Mouse (Mus musculus) MEL (cell line): ENCODE results near the gene Tank.

Source experiments
- BHLHE40 ChIP-seq: IDR thresholded peaks from 2 replicates; pipeline ENCODE4 v1.6.1; 2012; ENCODE audit warnings: low read depth, mild to moderate bottlenecking, inconsistent platforms, low read length, improper control_type of control experiment, borderline replicate concordance
- CTCF ChIP-seq, 3 experiments: IDR thresholded peaks in 2 of 3; conservative IDR thresholded peaks in 1 of 3; 2 replicates each; pipeline ENCODE4 v1.5.1; 2011 to 2012; ENCODE audit warnings: low read length in 3 of 3, low read depth in 2 of 3, mild to moderate bottlenecking in 2 of 3, improper control_type of control experiment in 1 of 3, inconsistent platforms in 1 of 3, mixed read lengths in 1 of 3, moderate library complexity in 1 of 3; ENCODE audit not compliant: control insufficient read depth in 1 of 3, insufficient read depth in 1 of 3, poor library complexity in 1 of 3, severe bottlenecking in 1 of 3
- EP300 ChIP-seq, 2 experiments: IDR thresholded peaks; 2 replicates each; pipeline ENCODE4 v1.6.1; 2011; ENCODE audit warnings: improper control_type of control experiment in 2 of 2, low read length in 2 of 2, low read depth in 1 of 2, mild to moderate bottlenecking in 1 of 2
- HCFC1 ChIP-seq: IDR thresholded peaks from 2 replicates; pipeline ENCODE4 v1.6.1; 2012; ENCODE audit warnings: low read depth, mild to moderate bottlenecking, inconsistent platforms, low read length, improper control_type of control experiment, moderate library complexity
- POLR2A ChIP-seq, 2 experiments: IDR thresholded peaks; 2 replicates each; pipeline ENCODE4 v1.6.1; 2011 to 2012; ENCODE audit warnings: low read length in 2 of 2, mild to moderate bottlenecking in 2 of 2, control low read depth in 1 of 2, improper control_type of control experiment in 1 of 2, low read depth in 1 of 2, moderate library complexity in 1 of 2; ENCODE audit not compliant: control insufficient read depth in 1 of 2, insufficient read depth in 1 of 2, poor library complexity in 1 of 2
- POLR2AphosphoS5 ChIP-seq: IDR thresholded peaks from 2 replicates; pipeline ENCODE4 v1.6.1; 2012; ENCODE audit warnings: low read depth, borderline replicate concordance, mild to moderate bottlenecking, inconsistent platforms, low read length, moderate library complexity, mixed read lengths
- TCF12 ChIP-seq: IDR thresholded peaks from 2 replicates; pipeline ENCODE4 v1.6.1; 2014; ENCODE audit warnings: low read depth, mild to moderate bottlenecking, inconsistent platforms, low read length, improper control_type of control experiment, moderate library complexity
- USF1 ChIP-seq: IDR thresholded peaks from 2 replicates; pipeline ENCODE4 v1.6.1; 2014; ENCODE audit warnings: low read depth, mild to moderate bottlenecking, inconsistent platforms, low read length, improper control_type of control experiment, moderate library complexity
- ZNF384 ChIP-seq: IDR thresholded peaks from 2 replicates; pipeline ENCODE4 v1.6.1; 2012; ENCODE audit warnings: low read depth, mild to moderate bottlenecking, inconsistent platforms, low read length, improper control_type of control experiment

DNA sequence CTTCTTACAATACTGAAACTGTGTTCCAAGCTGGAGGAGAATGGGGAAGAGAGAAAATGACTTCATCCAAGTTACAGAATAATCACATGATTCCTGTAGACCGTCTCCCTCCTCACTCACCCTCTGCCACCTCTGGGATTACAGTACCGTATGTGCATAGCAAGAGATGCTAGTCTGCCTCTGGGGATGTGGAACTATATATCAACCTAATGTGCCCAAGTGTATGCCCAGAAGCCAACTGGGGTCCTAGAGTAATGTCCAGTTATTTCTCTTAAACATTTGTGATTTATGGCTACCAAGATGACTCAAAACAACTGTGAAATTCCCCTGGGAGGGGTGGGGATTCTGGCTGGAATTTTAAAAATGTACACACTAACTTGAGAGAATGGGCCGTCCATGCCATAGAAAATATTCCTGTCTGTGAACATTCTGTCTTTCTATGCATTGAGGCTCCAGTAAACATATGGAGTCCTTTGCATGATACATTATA is 1.2 kb downstream of the Tank start:
- no peak for TF ChIP-seq TCF12
- TF ChIP-seq USF1, result no peak
- no peak for TF ChIP-seq ZNF384
- no peak for TF ChIP-seq CTCF (IDR thresholded peaks at IDR 0.05 in 2 of 3, conservative IDR thresholded peaks at IDR 0.05 in 1 of 3; ENCODE audit: control insufficient read depth in 1 of 3, insufficient read depth in 1 of 3, low read depth in 2 of 3, low read length in 3 of 3, poor library complexity in 1 of 3, severe bottlenecking in 1 of 3)
- no peak for TF ChIP-seq POLR2AphosphoS5
- TF ChIP-seq BHLHE40, result no peak
- TF ChIP-seq EP300 (IDR thresholded peaks at IDR 0.05; ENCODE audit: low read depth in 1 of 2, low read length in 2 of 2), result no peak
- TF ChIP-seq HCFC1, result no peak
- TF ChIP-seq POLR2A (IDR thresholded peaks at IDR 0.05; ENCODE audit: control insufficient read depth in 1 of 2, insufficient read depth in 1 of 2, low read depth in 1 of 2, low read length in 2 of 2, poor library complexity in 1 of 2), result no peak
